Mouse (Mus musculus) liver, postnatal 0 days (tissue): ENCODE data around the gene Xdh. TPM values are rescaled to one million over a fixed set of nuclear protein-coding genes. Genes with fewer than 3 reads are reported as not detected.

Source experiments
- ATAC-seq: fragments of 200-750 bp; cut with Nextera tagmentation; 2 replicates; pipeline ENCODE4 v1.8.0; 2017; ENCODE audit warnings: mild to moderate bottlenecking, moderate library complexity
- DNase-seq: peaks from one replicate; pipeline ENCODE4 v3.0.0-alpha.2; 2016
- H3K27ac ChIP-seq: fragments of 300-500 bp; sonication (generic); 2 replicates; pipeline ENCODE4 v1.5.1; 2014; ENCODE audit warnings: antibody characterized with exemption, moderate library complexity, mild to moderate bottlenecking, low read depth
- H3K27me3 ChIP-seq: fragments of 300-500 bp; sonication (generic); 2 replicates; pipeline ENCODE4 v1.6.1; 2014; ENCODE audit warnings: low read length, control low read depth, mixed read lengths; ENCODE audit not compliant: insufficient read depth
- H3K36me3 ChIP-seq: fragments of 300-500 bp; sonication (generic); replicated peaks from 2 replicates; pipeline ENCODE4 v1.6.1; 2014; ENCODE audit warnings: mild to moderate bottlenecking, control low read depth, low read length, moderate library complexity, mixed read lengths; ENCODE audit not compliant: insufficient read depth
- H3K4me1 ChIP-seq: fragments of 300-500 bp; sonication (generic); 2 replicates; pipeline ENCODE4 v1.6.1; 2014; ENCODE audit warnings: antibody characterized with exemption, mild to moderate bottlenecking, control low read depth; ENCODE audit not compliant: insufficient read depth
- H3K4me2 ChIP-seq: fragments of 300-500 bp; sonication (generic); 2 replicates; pipeline ENCODE4 v1.6.1; 2014; ENCODE audit warnings: low read depth, mild to moderate bottlenecking, low read length, moderate library complexity, mixed read lengths
- H3K4me3 ChIP-seq: fragments of 300-500 bp; sonication (generic); 2 replicates; pipeline ENCODE4 v1.5.1; 2014; ENCODE audit warnings: low read depth, low read length
- H3K9ac ChIP-seq: fragments of 300-500 bp; sonication (generic); replicated peaks from 2 replicates; pipeline ENCODE4 v1.6.1; 2014; ENCODE audit warnings: mild to moderate bottlenecking, moderate library complexity
- H3K9me3 ChIP-seq: fragments of 300-500 bp; sonication (generic); 2 replicates; pipeline ENCODE4 v1.6.1; 2016; ENCODE audit warnings: mild to moderate bottlenecking, control low read depth, low read length, mixed read lengths
- CTCF ChIP-seq: sonication (generic); IDR thresholded peaks from 2 replicates; pipeline ENCODE4 v1.5.1; 2016; ENCODE audit warnings: antibody characterized with exemption, low read depth
- EP300 ChIP-seq: IDR thresholded peaks from 2 replicates; pipeline ENCODE4 v1.6.1; 2016; ENCODE audit warnings: antibody characterized with exemption, low read depth, mild to moderate bottlenecking
- WGBS: fragments of 180-500 bp; shearing (Covaris S2); extraction: QIAGEN DNeasy Blood & Tissue Kit; methylation state at CpG from one replicate; pipeline ENCODE4 v1.1.7; 2014; ENCODE audit not compliant: insufficient replicate concordance; 5-methylcytosine and 5-hydroxymethylcytosine counted together
- polyA plus RNA-seq: library from polyadenylated mRNA; unstranded; fragments of >200 nt; fragmentation: Nextera tagmentation; extraction: Ambion mirVana; gene quantifications from 2 replicates; pipeline ENCODE4 v1.2.1, GENCODE M21; 2015

Xdh gene
- polyA plus RNA-seq, 1 experiment from 2014 or later: 7.0 TPM

GRCm38 (mm10) chr17:73894399-73894798, 55.6 kb downstream of the Xdh start:
- DNase-seq (no peak), ATAC-seq (no peak)
- H3K27me3 ChIP-seq: no peaks in the 10 kb centered on the region
- no peaks in the 10 kb centered on the region; the same call in 1 of the 2 replicates for H3K36me3 ChIP-seq
- TF ChIP-seq EP300 (no peak), CTCF (no peak)
- no peak overlapping the region for H3K9ac ChIP-seq
- H3K27ac ChIP-seq: no peak overlapping the region
- H3K9me3 ChIP-seq: no peaks in the 10 kb centered on the region
- H3K4me1 ChIP-seq: no peaks in the 10 kb centered on the region
- no peak overlapping the region for H3K4me2 ChIP-seq
- 57% methylated on average over 5 of the region's 5 CpGs for WGBS
- H3K4me3 ChIP-seq: no peak overlapping the region

DNA sequence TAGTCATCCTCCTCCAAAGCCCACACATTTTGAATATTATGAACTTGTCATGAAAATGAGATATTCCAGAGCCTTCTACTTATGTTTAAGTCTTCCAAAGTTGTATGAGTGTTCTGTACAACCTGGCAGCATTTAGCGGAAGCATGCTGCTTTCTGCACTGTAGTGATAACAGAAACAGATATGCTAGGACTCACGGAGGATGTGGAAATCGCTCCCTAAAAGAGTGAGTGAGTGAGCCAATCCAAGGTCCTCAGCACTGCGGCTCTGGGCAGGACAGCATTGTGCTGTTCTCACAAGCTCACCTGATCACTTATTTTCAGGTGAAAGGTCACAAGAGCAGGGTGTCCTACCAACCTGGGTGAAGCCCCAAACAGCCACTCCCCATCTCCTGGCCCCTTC, 56.2 kb downstream of the Xdh start:
- ATAC-seq (peak; percentile 60; the same call in 1 of the 2 replicates), DNase-seq (no peak)
- no peak overlapping the region for H3K27ac ChIP-seq
- TF ChIP-seq CTCF (no peak), EP300 (no peak)
- H3K4me1 ChIP-seq: no peaks in the 10 kb centered on the region
- no peaks in the 10 kb centered on the region for H3K27me3 ChIP-seq
- H3K4me3 ChIP-seq: no peak overlapping the region
- no peak overlapping the region for H3K9ac ChIP-seq
- no peaks in the 10 kb centered on the region for H3K9me3 ChIP-seq
- no peaks in the 10 kb centered on the region; the same call in 1 of the 2 replicates for H3K36me3 ChIP-seq
- H3K4me2 ChIP-seq: no peak overlapping the region
- 45% methylated on average over 4 of the region's 4 CpGs for WGBS

DNA sequence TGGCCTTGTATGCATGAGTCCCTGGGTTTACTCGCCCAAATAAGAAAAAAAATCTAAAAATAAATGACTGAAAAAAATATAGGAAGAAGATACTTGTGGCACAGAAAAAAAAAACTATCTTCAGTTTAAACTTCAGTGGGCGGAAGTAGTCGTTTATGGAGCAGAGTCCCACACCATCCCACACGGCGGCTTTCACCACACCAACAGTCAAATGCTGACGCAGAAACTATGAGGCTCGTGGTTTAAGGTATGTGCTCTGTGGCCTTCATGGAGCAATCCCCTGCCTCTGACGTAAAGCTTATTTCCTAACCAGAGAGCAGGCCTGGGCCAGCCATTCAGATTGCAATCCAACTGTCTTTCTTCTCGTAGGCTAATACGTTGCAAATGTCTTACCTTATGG, 56.8 kb downstream of the Xdh start:
- Histone ChIP-seq H3K9me3 (no peaks in the 10 kb centered on the region), H3K27ac (no peak overlapping the region), H3K9ac (no peak overlapping the region), H3K27me3 (no peaks in the 10 kb centered on the region), H3K4me1 (no peaks in the 10 kb centered on the region), H3K4me2 (no peak overlapping the region), H3K4me3 (no peak overlapping the region), H3K36me3 (no peaks in the 10 kb centered on the region; the same call in 1 of the 2 replicates)
- no peak for TF ChIP-seq EP300
- WGBS: 53% methylated on average over 10 of the region's 10 CpGs
- DNase-seq (peak; percentile 38), ATAC-seq (peak; percentile 41)

DNA sequence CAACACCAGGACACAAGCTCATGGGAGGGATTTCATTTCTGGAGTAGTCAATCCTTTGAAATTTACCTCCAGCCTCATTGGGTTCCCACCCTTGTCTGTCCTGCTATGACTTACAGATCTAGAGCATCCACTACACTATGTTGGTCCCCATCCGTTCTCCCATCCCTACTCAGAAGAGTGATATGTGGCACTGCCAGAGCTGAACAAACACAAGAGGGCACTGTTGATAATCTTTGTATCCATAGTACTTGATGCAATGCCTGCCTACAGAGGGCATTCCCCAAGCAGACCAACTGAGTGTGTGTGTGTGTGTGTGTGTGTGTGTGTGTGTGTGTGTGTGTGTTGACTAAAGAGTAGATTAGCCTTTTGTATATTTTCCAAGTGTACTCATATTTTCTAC, 58.4 kb downstream of the Xdh start:
- no peak overlapping the region for H3K4me2 ChIP-seq
- H3K9ac ChIP-seq: no peak overlapping the region
- no peaks in the 10 kb centered on the region for H3K27me3 ChIP-seq
- ATAC-seq (no peak), DNase-seq (no peak)
- H3K9me3 ChIP-seq: no peaks in the 10 kb centered on the region
- no peaks in the 10 kb centered on the region for H3K36me3 ChIP-seq
- no peak overlapping the region for H3K27ac ChIP-seq
- no peak overlapping the region for H3K4me3 ChIP-seq
- 57% methylated on average over 1 of the region's 1 CpGs for WGBS
- TF ChIP-seq EP300 (no peak), CTCF (peak; percentile 57)
- no peaks in the 10 kb centered on the region for H3K4me1 ChIP-seq

DNA sequence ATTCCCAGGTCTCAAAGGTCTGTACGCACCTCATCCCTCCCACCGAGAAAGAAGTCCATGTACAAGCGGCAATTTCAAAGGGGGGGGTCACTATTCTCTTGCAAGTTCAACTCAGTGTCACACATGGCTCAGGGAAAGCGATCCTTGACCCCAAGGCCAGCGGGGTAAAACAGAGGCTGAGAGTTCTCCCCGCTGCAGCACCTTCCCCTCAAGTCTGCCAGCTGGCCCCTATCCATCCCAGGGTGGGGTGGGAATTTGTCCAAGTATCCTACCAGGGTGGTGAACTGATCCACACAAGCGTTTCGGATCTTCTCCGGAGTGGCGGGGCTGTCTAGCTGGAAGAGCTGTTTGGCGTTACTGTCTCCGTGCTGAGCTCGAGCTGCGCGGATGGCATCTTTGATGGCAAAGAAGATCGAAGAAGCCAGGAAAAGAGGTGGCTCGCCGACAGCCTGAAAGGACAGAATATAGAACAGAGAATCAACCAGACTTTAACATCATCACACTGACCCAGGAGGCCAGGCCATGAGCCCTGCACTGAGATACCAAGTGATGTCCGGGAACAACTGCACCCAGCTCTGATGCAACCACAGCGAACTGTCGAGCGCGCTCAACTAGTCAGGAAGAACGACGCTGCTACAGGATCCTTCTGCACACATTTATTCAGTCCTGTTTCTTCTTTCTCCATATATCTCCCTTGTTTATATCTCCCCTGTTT, 63.8 kb downstream of the Xdh start:
- no peak overlapping the region for H3K9ac ChIP-seq
- no peak overlapping the region for H3K27ac ChIP-seq
- no peaks in the 10 kb centered on the region for H3K36me3 ChIP-seq
- 89% methylated on average over 25 of the region's 25 CpGs for WGBS
- H3K27me3 ChIP-seq: no peaks in the 10 kb centered on the region
- no peaks in the 10 kb centered on the region for H3K9me3 ChIP-seq
- DNase-seq (no peak), ATAC-seq (no peak)
- no peak overlapping the region for H3K4me2 ChIP-seq
- TF ChIP-seq EP300 (no peak), CTCF (no peak)
- H3K4me1 ChIP-seq: no peaks in the 10 kb centered on the region
- H3K4me3 ChIP-seq: no peak overlapping the region

- no peaks in the 10 kb centered on the region for H3K27me3 ChIP-seq
- H3K9ac ChIP-seq: no peak overlapping the region
- no peak overlapping the region for H3K4me3 ChIP-seq
- H3K9me3 ChIP-seq: no peaks in the 10 kb centered on the region
- WGBS: 50% methylated on average over 12 of the region's 12 CpGs
- H3K27ac ChIP-seq: no peak overlapping the region
- TF ChIP-seq CTCF: no peak
- no peak for TF ChIP-seq EP300
- H3K4me1 ChIP-seq: no peaks in the 10 kb centered on the region
- no peak overlapping the region for H3K4me2 ChIP-seq
- ATAC-seq: no peak
- H3K36me3 ChIP-seq: no peaks in the 10 kb centered on the region
- peak; percentile 12 for DNase-seq
Measured at GRCm38 (mm10) chr17:73883332-73883731, 66.7 kb downstream of the Xdh start.

DNA sequence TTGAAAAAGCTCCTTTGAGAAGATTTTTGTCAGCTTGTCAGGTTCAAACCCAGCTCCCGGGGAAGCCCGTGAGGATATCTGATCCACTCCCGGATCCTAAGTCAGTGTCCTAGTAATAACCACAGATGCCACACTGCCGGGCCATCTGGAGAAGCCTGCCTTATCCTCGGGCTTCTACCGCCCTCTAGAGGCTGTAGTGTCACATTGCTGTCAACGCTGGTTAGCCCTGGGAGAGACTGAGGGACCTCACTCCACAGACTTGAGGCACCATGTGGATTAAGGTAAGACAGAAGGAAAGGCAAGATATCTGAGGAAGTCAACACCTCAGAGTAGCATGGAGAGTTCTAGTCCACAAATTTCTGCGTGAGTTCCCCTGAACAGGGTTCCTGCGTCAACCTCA, 67.8 kb downstream of the Xdh start:
- Histone ChIP-seq H3K36me3 (no peaks in the 10 kb centered on the region), H3K27ac (no peak overlapping the region), H3K27me3 (no peaks in the 10 kb centered on the region), H3K4me2 (no peak overlapping the region), H3K9ac (no peak overlapping the region), H3K4me1 (no peaks in the 10 kb centered on the region), H3K4me3 (no peak overlapping the region), H3K9me3 (no peaks in the 10 kb centered on the region)
- WGBS: 12% methylated on average over 9 of the region's 9 CpGs
- ATAC-seq: peak; percentile 60
- DNase-seq: peak; percentile 75
- TF ChIP-seq CTCF: peak; percentile 91
- no peak for TF ChIP-seq EP300
